Mouse (Mus musculus) hindbrain, embryonic 13.5 days (tissue): ENCODE data around the gene Hexa. TPM values are rescaled to one million over a fixed set of nuclear protein-coding genes. Genes with fewer than 3 reads are reported as not detected.

Source experiments
- ATAC-seq: fragments of 200-750 bp; cut with Nextera tagmentation; 2 replicates; pipeline ENCODE4 v1.8.0; 2017; ENCODE audit warnings: moderate TSS enrichment; ENCODE audit not compliant: low FRiP score
- H3K27ac ChIP-seq: fragments of 300-500 bp; sonication (generic); 2 replicates; pipeline ENCODE4 v1.5.1; 2015; ENCODE audit warnings: inconsistent platforms, mild to moderate bottlenecking, moderate library complexity
- H3K27me3 ChIP-seq: fragments of 300-500 bp; sonication (generic); 2 replicates; pipeline ENCODE4 v1.6.1; 2015; ENCODE audit warnings: mild to moderate bottlenecking, inconsistent platforms
- H3K36me3 ChIP-seq: fragments of 300-500 bp; sonication (generic); 2 replicates; pipeline ENCODE4 v1.6.1; 2015; ENCODE audit warnings: mild to moderate bottlenecking, inconsistent platforms
- H3K4me1 ChIP-seq: fragments of 300-500 bp; sonication (generic); replicated peaks from 2 replicates; pipeline ENCODE4 v1.6.1; 2015; ENCODE audit warnings: inconsistent platforms
- H3K4me2 ChIP-seq: fragments of 300-500 bp; sonication (generic); 2 replicates; pipeline ENCODE4 v1.6.1; 2015; ENCODE audit warnings: inconsistent platforms, mild to moderate bottlenecking, moderate library complexity
- H3K4me3 ChIP-seq: fragments of 300-500 bp; sonication (generic); 2 replicates; pipeline ENCODE4 v1.5.1; 2015; ENCODE audit warnings: mild to moderate bottlenecking, inconsistent platforms
- H3K9ac ChIP-seq: fragments of 300-500 bp; sonication (generic); 2 replicates; pipeline ENCODE4 v1.6.1; 2015; ENCODE audit warnings: mild to moderate bottlenecking, inconsistent platforms
- H3K9me3 ChIP-seq: fragments of 300-500 bp; sonication (generic); 2 replicates; pipeline ENCODE4 v1.6.1; 2016; ENCODE audit warnings: inconsistent platforms
- WGBS: fragments of 180-500 bp; shearing (Covaris S2); methylation state at CpG from one replicate; pipeline ENCODE4 v1.1.7; 2015; 5-methylcytosine and 5-hydroxymethylcytosine counted together
- polyA plus RNA-seq: library from polyadenylated mRNA; unstranded; fragments of >200 nt; fragmentation: Nextera tagmentation; extraction: Ambion mirVana; gene quantifications from 2 replicates; pipeline ENCODE4 v1.2.1, GENCODE M21; 2015

The Hexa gene
- 59.1 and 60.8 TPM in 2 replicates for polyA plus RNA-seq

DNA sequence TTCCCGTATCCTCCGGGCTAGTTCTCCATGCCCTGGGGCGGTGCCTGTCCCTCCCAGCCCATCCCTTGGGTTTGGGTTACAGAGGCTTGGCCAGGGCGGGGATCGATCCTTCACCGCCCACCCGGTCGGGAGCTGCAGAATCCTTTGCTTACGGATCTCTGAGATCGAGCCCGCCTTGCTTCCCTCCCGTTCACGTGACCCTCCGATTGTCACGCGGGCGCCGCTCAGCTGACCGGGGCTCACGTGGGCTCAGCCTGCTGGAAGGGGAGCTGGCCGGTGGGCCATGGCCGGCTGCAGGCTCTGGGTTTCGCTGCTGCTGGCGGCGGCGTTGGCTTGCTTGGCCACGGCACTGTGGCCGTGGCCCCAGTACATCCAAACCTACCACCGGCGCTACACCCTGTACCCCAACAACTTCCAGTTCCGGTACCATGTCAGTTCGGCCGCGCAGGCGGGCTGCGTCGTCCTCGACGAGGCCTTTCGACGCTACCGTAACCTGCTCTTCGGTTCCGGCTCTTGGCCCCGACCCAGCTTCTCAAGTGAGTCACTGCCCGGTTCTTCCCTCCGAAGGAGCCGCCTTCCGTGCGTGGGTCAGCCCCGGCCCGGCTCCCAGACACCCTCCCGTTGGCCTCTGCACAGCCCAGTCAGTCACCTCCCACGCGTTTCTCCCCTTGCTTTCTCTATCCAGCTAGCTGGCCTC is at the start of gene Hexa, which contains the start of gene Tmem202:
TSS of gene Hexa (plus strand) at position 100 of the 697 bp plus-strand sequence.
TSS of gene Tmem202 (minus strand) at position 407 of the 697 bp plus-strand sequence.
- peak; percentile 95 for ATAC-seq
- Histone ChIP-seq H3K27me3 (peaks cover 9% of the 10 kb centered on the region; the same call in 1 of the 2 replicates), H3K27ac (peak within 1 kb of the TSS; percentile 40; the same call in 1 of the 2 replicates), H3K36me3 (no peaks in the 10 kb centered on the region), H3K4me1 (peaks cover 36% of the 10 kb centered on the region), H3K9me3 (no peaks in the 10 kb centered on the region), H3K4me2 (peak within 1 kb of the TSS; percentile 80), H3K9ac (peak within 1 kb of the TSS; percentile 80), H3K4me3 (peak within 1 kb of the TSS; percentile 68)
- WGBS = 2% methylated on average over 55 of the region's 55 CpGs

DNA sequence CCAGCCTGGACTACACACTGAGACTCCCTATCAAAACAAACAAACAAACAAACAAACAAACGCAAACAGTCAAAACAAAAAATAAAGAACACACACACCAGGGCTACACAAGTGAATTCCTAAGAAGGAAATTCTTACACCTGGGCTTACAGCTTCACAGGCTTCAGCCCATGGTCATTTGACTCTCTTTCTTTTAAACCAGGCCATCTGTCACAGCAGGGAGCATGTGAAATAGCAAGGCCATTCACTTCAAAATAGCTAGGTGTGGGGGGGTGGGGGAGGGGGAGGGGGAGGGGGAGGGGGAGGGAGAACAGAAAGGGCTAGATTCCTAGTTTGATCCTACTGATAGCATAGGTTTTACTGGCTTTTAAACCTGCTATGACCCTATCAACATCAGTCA is 31.2 kb upstream of the Hexa start:
- no peak for ATAC-seq
- no peaks in the 10 kb centered on the region for H3K9me3 ChIP-seq
- no peak overlapping the region for H3K4me2 ChIP-seq
- no peaks in the 10 kb centered on the region for H3K36me3 ChIP-seq
- no peak overlapping the region for H3K4me3 ChIP-seq
- WGBS = 62% methylated on average over 1 of the region's 1 CpGs
- H3K9ac ChIP-seq = no peak overlapping the region
- H3K27ac ChIP-seq = no peak overlapping the region
- H3K4me1 ChIP-seq = no peaks in the 10 kb centered on the region
- H3K27me3 ChIP-seq = no peaks in the 10 kb centered on the region

DNA sequence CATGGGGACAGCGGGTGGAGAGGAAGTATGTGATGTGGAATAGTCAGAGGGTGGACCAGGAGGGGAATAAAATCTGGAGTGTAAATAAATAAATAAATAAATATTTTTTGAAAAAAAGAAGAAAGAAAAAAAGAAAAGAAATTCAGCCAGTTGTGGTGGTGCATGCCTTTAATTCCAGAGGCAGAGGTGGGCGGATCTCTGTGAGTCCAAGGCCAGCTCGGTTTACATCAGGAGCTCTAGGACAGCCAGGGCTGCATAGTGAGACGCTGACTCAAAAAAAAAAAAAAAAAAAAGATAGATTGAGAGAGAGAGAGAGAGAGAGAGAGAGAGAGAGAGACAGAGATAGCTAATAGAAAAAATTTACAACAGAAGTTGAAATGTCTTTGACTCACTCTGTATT is 27.0 kb upstream of the Hexa start:
- Histone ChIP-seq H3K9ac (no peak overlapping the region), H3K27me3 (no peaks in the 10 kb centered on the region), H3K4me1 (no peaks in the 10 kb centered on the region), H3K36me3 (no peaks in the 10 kb centered on the region), H3K9me3 (no peaks in the 10 kb centered on the region), H3K4me3 (no peak overlapping the region), H3K27ac (no peak overlapping the region), H3K4me2 (no peak overlapping the region)
- no peak for ATAC-seq
- 65% methylated on average over 4 of the region's 4 CpGs for WGBS

DNA sequence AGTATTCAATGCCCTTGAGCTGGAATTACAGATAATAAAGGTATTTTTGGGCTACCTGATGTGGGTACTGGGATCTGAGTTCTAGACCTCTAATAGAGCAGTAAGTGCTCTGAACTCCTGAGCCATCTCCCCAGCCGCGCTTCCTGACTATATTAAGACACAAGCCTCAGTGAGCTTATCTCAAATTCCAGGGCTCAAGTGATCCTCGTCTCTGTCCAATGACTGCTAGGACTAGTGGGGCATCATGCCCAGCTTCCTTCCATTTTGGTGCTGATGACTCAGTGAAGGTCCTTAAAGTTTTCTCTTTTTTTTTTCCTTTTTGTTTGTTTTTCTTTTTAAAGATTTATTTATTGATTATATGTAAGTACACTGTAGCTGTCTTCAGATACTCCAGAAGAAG is 24.3 kb upstream of the Hexa start:
- no peak overlapping the region for H3K27ac ChIP-seq
- WGBS = 77% methylated on average over 3 of the region's 3 CpGs

DNA sequence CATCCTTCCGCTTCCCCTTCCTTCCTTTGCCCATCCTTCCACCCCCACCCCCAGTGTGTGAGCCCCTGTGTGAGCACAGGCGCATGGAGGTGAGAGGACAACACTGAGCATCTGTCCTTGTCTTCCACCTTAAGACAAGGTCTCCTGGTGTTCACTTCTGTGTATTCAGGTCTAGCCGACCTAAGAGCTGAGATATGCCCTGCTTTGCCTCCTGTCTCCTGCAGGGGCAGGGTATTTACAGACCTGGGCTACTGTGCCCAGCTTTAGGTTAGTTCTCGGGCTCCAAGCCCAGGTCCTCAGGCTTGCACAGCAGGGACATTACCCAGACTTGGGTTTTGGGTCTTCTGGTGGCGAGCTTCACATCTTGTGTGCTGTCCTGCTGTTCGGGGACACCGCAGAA is 22.2 kb upstream of the Hexa start:
- H3K4me2 ChIP-seq = no peak overlapping the region
- H3K9me3 ChIP-seq = no peaks in the 10 kb centered on the region
- no peak overlapping the region for H3K9ac ChIP-seq
- H3K36me3 ChIP-seq = no peaks in the 10 kb centered on the region
- no peak overlapping the region for H3K4me3 ChIP-seq
- no peaks in the 10 kb centered on the region for H3K27me3 ChIP-seq
- H3K27ac ChIP-seq = no peak overlapping the region
- ATAC-seq = no peak
- WGBS = 60% methylated on average over 7 of the region's 7 CpGs
- H3K4me1 ChIP-seq = no peaks in the 10 kb centered on the region

More for the DNA sequence above, 24.3 kb upstream of the Hexa start:
- Histone ChIP-seq H3K36me3 (no peaks in the 10 kb centered on the region), H3K4me2 (no peak overlapping the region), H3K4me1 (no peaks in the 10 kb centered on the region), H3K4me3 (no peak overlapping the region), H3K9ac (no peak overlapping the region), H3K27me3 (no peaks in the 10 kb centered on the region), H3K9me3 (no peaks in the 10 kb centered on the region)
- no peak for ATAC-seq

DNA sequence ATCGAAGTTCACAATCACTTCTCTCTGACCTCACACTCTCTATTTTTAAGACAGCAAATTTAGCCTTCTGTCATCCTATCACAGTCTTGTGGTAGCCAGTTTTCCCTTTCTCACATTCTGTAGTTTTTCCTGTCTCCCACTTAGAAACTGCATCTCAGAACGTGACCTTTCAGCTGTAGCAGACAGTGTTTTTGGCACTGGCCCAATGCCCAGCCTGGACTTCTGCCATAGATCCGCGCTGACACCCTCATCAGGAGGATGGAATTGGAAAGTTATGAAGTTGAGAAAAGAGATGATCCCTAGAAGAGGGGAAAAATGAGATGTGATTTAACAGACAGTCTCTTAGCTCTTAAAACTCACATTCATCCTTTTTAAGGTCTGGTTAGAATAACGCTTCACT is 20.4 kb upstream of the Hexa start:
- Histone ChIP-seq H3K9me3 (no peaks in the 10 kb centered on the region), H3K9ac (no peak overlapping the region), H3K4me3 (no peak overlapping the region), H3K36me3 (no peaks in the 10 kb centered on the region), H3K27ac (no peak overlapping the region), H3K4me2 (no peak overlapping the region), H3K27me3 (no peaks in the 10 kb centered on the region), H3K4me1 (no peaks in the 10 kb centered on the region)
- ATAC-seq = no peak
- 79% methylated on average over 5 of the region's 5 CpGs for WGBS

DNA sequence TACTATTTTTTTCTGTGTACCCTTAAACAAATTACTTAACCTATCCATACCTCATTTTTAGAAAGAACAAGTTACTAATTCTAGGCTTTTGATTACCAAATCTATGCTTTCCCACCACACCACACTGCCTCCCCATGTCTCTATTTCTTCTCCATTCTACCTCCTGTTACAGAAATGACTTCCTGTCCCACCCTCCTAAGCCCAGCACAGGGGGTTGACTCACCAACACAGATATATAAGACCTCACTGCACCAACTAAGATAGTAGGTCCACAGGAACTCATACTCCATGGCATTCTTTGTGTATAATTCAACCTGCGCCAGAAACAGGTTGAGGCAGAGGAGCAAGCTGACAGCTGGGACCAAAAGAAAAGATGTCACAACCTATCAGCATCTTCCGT is 19.9 kb upstream of the Hexa start:
- H3K27me3 ChIP-seq = no peaks in the 10 kb centered on the region
- no peak for ATAC-seq

DNA sequence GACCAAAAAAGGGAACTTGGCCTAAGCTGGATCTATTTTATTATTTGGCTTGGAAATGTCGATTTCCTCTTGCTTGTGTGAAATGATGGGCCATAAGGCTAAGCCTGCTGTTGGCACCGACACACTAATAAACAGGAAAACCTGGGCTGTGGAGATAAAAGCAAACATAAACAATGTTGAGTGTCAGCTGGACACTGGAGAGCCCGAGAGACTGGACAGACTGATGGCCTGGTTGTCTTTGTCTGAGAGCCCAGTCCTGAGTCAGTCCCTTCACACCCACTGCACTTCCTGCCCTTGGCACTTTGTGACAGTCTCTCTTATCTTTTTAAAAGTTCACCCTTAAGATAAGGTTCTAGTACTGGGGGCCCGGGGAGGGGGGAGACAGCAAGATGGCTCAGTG is 16.4 kb upstream of the Hexa start:
- no peak overlapping the region for H3K4me3 ChIP-seq

More for the DNA sequence above, 19.9 kb upstream of the Hexa start:
- Histone ChIP-seq H3K4me1 (no peaks in the 10 kb centered on the region), H3K4me2 (no peak overlapping the region), H3K9ac (no peak overlapping the region), H3K36me3 (no peaks in the 10 kb centered on the region), H3K4me3 (no peak overlapping the region), H3K27ac (no peak overlapping the region), H3K9me3 (no peaks in the 10 kb centered on the region)
- WGBS = 96% methylated on average over 2 of the region's 2 CpGs

DNA sequence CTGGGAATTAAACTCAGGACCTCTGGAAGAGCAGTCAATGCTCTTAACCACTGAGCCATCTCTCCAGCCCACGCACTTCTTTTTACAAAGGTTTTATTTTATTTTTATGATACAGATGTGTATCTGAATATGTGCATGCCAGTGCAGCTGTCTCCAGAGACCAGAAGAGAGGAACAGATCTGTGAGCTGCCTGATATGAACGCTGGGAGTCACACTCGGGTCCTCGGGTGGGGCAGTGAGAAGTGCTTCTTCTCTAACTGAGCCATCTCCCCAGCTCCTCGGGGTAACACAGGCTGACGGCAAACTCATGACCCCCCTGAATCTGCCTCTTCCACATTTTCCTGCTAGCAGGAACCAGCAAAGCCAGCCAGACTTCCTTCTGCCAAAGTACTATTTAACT is 12.6 kb upstream of the Hexa start:
- Histone ChIP-seq H3K4me3 (no peak overlapping the region), H3K4me1 (no peaks in the 10 kb centered on the region), H3K4me2 (no peak overlapping the region), H3K27me3 (no peaks in the 10 kb centered on the region), H3K9ac (no peak overlapping the region), H3K36me3 (no peaks in the 10 kb centered on the region), H3K9me3 (no peaks in the 10 kb centered on the region), H3K27ac (no peak overlapping the region)
- no peak for ATAC-seq
- 83% methylated on average over 6 of the region's 6 CpGs for WGBS

More for the DNA sequence above, 16.4 kb upstream of the Hexa start:
- H3K9me3 ChIP-seq = no peaks in the 10 kb centered on the region
- no peaks in the 10 kb centered on the region for H3K27me3 ChIP-seq
- 65% methylated on average over 4 of the region's 4 CpGs for WGBS
- H3K36me3 ChIP-seq = no peaks in the 10 kb centered on the region
- no peak overlapping the region for H3K4me2 ChIP-seq
- ATAC-seq = no peak
- no peaks in the 10 kb centered on the region for H3K4me1 ChIP-seq
- no peak overlapping the region for H3K9ac ChIP-seq
- H3K27ac ChIP-seq = no peak overlapping the region

DNA sequence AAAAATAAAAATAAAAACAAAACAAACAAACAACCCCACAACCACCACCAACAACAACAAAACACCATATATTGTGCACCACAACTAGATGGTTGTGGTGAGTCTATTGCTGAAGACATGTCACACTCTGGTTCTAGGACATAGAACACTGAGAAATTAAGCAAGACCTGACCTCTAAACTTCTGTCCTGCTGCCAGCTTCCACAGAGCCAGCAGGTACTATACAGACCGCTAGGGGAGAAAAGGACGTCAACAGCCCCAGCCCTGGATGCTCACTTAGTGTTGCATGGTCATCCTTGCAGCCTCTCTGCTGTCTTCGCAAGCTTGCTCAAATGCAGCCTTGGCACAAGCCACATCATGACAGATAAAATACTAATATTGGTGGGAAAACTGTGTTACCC is 11.8 kb upstream of the Hexa start:
- Histone ChIP-seq H3K4me1 (no peaks in the 10 kb centered on the region), H3K9me3 (no peaks in the 10 kb centered on the region), H3K4me3 (no peak overlapping the region), H3K4me2 (no peak overlapping the region), H3K27ac (no peak overlapping the region), H3K27me3 (no peaks in the 10 kb centered on the region), H3K9ac (no peak overlapping the region), H3K36me3 (no peaks in the 10 kb centered on the region)
- no peak for ATAC-seq
- 90% methylated on average over 3 of the region's 3 CpGs for WGBS

DNA sequence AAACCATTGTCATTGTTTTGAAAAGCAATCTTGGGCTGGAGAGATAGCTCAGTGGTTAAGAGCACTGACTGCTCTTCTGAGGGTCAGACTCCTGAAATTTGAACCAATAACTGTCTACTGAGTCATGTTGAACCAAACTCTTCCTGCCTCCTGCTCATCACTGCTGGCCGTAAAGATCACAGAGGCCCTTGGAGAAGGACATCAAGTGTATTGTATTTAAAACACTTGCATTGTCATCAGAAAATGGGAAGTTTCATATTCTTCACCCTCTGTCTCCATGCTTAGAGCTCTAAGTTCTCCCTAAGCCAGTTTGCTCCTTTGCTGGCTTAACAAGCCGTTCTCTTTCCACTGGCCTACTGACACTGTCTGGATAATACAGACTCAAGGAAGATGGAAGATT is 11.1 kb upstream of the Hexa start:
- Histone ChIP-seq H3K9ac (no peak overlapping the region), H3K4me3 (no peak overlapping the region), H3K27me3 (no peaks in the 10 kb centered on the region), H3K4me2 (no peak overlapping the region), H3K9me3 (no peaks in the 10 kb centered on the region), H3K36me3 (no peaks in the 10 kb centered on the region), H3K27ac (no peak overlapping the region), H3K4me1 (no peaks in the 10 kb centered on the region)
- ATAC-seq = no peak
- 94% methylated on average over 2 of the region's 2 CpGs for WGBS

DNA sequence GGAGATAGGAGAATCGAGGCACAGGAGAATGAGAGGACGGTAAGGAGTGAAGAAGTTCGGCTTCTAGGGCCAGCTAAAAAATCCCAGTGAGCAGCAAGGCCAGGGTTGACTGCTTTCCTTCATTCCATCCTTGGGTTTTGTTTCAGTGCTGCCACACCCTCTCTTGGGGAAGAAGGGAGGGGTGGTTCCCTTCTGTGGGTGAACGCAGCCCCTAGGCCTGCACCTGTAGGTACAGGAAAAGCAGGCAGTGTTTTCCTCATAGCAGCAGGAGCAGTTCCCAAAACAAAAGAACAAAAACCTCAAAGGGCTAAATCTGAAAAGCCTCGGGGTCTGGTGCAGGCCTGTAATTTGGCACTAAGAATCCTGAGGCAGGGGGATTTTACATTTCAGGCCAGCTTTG is 7.7 kb upstream of the Hexa start:
- 38% methylated on average over 5 of the region's 5 CpGs for WGBS
- Histone ChIP-seq H3K4me3 (no peak overlapping the region), H3K4me1 (no peaks in the 10 kb centered on the region), H3K9ac (no peak overlapping the region), H3K9me3 (no peaks in the 10 kb centered on the region), H3K27ac (no peak overlapping the region), H3K36me3 (no peaks in the 10 kb centered on the region), H3K27me3 (no peaks in the 10 kb centered on the region), H3K4me2 (no peak overlapping the region)
- ATAC-seq = no peak

DNA sequence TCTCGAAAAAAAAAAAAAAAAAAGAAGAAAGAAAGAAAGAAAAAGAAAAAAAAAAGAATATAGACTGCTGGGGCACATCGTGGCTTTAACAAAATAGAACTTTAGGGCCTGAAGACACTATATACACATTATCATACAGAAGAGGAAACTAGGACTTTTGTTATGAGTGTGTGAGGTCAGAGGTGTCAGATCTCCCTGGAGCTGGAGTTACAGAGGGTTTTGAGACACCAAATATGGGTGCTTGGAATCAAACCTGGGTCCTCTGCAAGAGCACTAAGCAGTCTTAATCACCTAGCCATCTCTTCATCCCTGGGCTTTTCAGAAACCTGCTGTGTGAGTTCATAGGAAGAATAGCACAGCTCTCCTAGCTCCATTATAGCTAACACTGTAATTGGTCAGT is 5.9 kb upstream of the Hexa start:
- Histone ChIP-seq H3K4me1 (no peaks in the 10 kb centered on the region), H3K9me3 (no peaks in the 10 kb centered on the region), H3K27ac (no peak overlapping the region), H3K4me2 (no peak overlapping the region), H3K27me3 (peaks cover 9% of the 10 kb centered on the region; the same call in 1 of the 2 replicates), H3K36me3 (no peaks in the 10 kb centered on the region), H3K4me3 (no peak overlapping the region), H3K9ac (no peak overlapping the region)
- ATAC-seq = no peak
- 53% methylated on average over 2 of the region's 2 CpGs for whole genome bisulfite sequencing
